Mouse (Mus musculus): Measurements from ENCODE around the gene Nat10.

GRCm38 (mm10) chr2:103703336-103703735 lies 57.7 kb downstream of the Nat10 start:
- no peak for TF ChIP-seq CTCF (IDR thresholded peaks at IDR 0.05; ENCODE audit: low read depth)
- no peak for TF ChIP-seq EP300 (IDR thresholded peaks at IDR 0.05; ENCODE audit: low read depth)
